Mouse (Mus musculus) adrenal gland, adult 2 months (tissue): ENCODE data around the gene Chd1l. TPM values are rescaled to one million over a fixed set of nuclear protein-coding genes. Genes with fewer than 3 reads are reported as not detected.

ENCODE experiments used
- DNase-seq: peaks from one replicate; pipeline ENCODE4 v3.0.0; 2021
- polyA plus RNA-seq: library from polyadenylated mRNA; depleted of rRNA; stranded (reverse); fragments of >200 nt; gene quantifications from 2 replicates; pipeline ENCODE4 v1.2.3, GENCODE M21; 2012
- total RNA-seq, 2 experiments: library from RNA; stranded (reverse); gene quantifications; 2 replicates each; pipeline ENCODE4 v1.2.3; 2021

Chd1l gene
- total and polyA plus RNA-seq, 3 experiments, result 1.9 to 14.6 (median 13.6) TPM

DNA sequence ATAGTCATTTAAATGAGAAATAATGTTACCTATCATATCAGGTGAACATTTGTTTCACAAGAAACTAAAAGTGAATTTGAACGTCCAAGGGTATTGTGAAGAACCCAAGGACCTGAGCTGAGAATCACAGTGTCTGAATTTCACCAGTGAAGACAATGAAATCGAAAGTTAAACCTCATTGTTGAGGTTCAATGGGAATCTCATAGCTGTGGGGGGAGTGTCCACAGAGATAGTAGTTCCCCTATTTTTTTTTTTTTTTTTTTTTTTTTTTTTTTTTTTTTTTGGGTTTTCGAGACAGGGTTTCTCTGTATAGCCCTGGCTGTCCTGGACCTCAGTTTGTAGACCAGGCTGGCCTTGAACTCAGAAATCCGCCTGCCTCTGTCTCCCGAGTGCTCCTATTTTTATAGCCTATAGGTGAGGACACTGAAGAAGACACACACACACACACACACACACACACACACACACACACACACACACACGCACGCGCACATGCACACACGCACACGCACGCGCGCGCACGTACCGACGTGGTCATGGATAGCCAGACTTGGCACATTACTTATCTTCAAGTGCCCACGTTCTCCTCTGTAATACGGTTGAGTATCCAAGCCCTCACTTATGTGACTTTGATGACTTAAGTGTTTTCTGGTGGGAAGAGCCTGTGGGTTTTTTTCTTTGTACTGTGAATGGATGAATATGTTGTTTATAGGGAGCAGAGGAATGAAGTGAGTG lies 7.3 kb upstream of the Chd1l start:
- no peak for DNase-seq

DNA sequence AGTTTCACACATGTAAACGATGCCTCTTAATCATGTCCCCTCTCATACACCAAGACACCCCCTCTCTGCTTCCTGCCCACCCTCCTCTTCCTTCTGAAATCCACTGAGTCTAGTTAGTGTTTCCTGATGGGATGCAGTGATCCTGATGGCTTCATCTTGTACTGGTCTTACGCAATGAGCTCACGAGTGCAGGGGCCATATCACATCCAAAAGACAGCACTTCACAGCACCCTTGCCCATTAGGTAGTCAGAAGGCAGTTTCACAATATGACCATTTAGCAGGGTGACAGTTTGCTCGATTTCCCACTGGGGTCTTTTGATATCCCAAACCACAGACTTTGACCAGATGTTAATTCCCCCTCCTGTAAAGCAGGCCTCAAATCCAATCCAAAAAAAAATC lies 5.9 kb upstream of the Chd1l start:
- no peak for DNase-seq

- no peak for DNase-seq
These were observed 5.2 kb upstream of the Chd1l start for GRCm38 (mm10) chr3:97615154-97615553.

- no peak for DNase-seq
These were observed 1.0 kb upstream of the Chd1l start for GRCm38 (mm10) chr3:97611021-97611420.

DNA sequence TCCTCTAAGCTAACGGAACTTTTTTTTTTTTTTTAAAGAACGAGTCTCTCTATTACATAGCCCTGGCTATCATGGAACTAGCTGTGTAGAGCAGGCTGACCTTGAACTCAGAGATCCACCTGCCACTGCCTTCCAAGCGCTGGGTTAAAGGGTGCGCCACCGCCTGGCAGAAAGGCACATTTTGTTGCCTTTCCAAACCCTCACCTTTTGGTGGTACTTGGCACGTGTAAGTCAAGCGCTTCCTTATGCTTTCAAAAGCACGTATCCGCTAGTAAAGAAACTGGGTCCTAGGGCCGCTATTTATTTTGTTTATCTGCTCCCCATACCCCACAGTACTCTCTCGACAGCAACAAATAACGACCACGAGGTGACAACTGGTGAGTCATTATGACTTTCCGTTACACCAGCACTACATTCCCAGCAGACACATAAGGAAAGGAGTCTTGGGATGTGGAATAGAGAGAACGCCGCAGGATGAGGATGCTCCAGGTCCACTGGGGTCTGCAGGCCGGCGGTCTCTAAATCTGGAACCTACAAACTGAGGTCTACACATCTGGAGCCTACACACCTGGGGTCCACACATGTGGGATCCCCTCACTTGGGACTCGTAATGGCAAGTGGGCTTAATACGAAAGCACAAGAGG lies 680 bp downstream of the Chd1l start:
- DNase-seq, result peak; percentile 58

DNA sequence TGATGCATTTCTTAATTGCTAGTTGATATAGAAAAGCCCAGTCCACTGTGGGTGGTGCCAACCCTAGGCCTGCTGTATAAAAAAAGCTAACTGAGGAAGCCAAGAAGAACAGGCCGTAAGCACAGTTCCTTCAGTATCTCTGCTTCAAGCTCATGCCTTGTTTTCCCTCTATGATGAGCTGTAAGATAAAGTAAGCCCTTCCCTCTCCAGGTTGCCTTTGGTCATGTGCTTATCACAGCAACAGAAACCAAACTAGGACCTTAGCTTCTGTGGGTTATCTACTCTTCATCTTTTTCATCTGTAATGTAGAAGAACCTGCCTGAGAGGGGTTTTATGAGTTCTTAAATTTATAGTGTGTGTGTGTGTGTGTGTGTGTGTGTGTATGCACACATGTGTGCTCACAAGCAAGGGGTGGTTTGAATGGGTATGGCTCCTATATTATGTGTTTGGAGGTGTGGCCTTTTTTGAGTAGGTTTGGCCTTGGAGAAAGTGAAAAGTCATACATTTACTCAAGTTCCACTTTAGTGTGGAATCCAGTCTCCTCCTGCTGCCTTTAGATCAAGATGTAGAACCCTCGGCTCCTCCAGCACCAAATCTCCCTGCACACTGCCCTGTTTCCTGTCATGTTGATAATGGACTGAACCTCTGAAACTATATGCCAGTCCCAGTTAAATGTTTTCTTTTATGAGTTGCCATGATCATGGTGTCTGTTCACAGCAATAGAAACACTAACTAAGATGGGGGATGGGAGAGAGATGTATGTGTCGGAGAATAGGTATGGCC lies 9.8 kb downstream of the Chd1l start:
- no peak for DNase-seq

GRCm38 (mm10) chr3:97596796-97597195 lies 13.2 kb downstream of the Chd1l start:
- no peak for DNase-seq

GRCm38 (mm10) chr3:97595066-97595465 lies 14.9 kb downstream of the Chd1l start:
- DNase-seq, result no peak

DNA sequence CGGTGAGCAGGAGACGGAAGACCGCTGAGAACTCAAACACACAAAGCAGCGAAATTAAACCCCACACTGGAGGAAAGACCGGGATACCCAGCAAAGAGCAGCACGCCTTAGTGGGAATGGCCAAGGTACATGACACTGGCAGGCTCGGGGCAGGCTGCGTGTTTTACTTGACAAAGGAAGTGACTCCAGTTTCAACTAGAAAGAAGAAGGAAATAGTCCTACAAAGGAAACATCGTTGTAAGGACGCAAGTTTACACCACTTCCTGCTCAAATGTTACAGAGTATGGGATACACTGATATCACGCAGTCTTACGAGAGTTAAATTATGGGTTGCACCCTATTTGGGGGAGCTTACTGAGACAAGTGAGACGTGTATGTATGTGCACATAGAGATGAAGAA lies 15.9 kb downstream of the Chd1l start:
- DNase-seq, result no peak

DNA sequence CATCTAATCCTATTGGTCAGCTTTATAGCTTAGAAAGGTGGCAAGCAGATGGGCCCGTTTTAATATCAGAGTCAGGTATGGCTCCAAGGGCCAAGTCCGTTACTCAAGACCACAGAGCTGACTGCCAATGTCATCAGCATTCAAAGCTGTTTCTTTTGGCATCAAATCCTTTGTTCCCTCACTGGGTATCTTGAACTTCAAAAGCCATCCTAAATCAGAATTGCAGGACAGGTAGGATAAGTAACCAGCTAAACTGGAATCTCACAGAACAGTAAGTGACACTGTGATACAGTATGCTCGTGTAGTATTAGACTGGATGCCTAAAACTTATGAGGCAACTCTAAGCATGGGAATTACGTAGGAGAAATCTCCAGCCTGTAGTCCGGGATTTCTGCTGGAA lies 16.9 kb downstream of the Chd1l start:
- no peak for DNase-seq

- DNase-seq, result no peak
These were observed 19.3 kb downstream of the Chd1l start for GRCm38 (mm10) chr3:97590699-97591098.

DNA sequence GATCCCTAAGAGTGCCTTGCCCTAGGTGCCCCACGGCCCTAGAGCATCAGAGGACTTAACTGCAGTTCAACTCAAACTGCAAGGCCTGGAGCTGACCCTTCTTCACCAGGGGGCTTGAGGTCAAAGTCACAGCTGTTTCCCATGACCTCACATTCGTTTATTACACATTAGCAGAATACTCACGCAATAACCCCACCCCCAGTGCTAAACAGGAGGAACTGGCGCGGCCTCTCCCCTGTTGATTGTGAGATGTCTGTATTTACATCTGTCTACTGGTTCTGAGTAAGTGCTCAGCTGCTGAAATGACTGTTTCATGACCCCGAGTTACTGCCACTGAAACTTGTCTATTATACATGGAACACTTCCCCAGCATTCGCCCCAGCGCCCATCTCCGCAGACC lies 22.3 kb downstream of the Chd1l start:
- no peak for DNase-seq

GRCm38 (mm10) chr3:97585383-97586160 lies 24.4 kb downstream of the Chd1l start:
- DNase-seq, result peak; percentile 67

DNA sequence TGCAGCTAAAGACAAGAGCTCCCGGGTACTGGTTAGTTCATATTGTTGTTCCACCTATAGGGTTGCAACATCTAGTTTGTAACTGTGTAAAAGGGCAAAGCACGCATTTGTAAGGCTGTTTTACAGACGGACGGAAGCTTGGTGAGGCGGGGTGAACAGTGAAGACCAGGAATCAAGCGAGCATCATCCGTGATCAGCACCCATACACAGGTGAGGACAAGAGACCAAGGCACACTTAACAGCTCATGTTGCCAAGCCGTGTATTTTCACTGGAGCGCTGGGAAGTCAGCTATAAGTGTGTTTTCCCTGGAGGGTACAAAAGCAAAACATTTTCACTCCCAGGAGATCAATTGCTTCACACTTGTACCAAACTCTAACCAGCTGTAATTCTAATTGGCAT lies 36.2 kb downstream of the Chd1l start:
- DNase-seq, result no peak

- no peak for DNase-seq
These were observed 45.4 kb downstream of the Chd1l start for GRCm38 (mm10) chr3:97564588-97564987.

- DNase-seq, result no peak
These were observed 51.4 kb downstream of the Chd1l start for GRCm38 (mm10) chr3:97558554-97558953.

GRCm38 (mm10) chr3:97546205-97546604 lies 63.8 kb downstream of the Chd1l start:
- no peak for DNase-seq

- no peak for DNase-seq
These were observed 69.8 kb downstream of the Chd1l start for GRCm38 (mm10) chr3:97540171-97540570.

DNA sequence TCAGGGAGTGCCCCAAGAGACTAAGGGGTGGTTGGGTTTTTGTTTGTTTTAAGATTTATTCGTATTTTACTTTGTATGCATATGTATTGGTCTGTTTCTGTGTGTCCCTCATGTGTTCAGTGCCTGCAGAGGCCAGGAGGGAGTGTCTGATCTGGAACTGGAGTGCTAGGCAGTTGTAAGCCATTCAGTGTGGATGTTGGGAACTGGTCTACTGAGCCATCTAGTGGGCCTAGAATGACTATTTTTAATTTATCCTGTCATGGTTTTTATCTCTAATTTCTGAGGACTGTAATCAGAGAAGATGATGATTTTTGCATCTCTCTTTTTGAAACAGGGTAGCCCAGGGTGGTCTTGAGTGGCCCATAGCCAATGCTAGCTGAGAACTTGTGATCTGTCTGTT lies 71.4 kb downstream of the Chd1l start:
- no peak for DNase-seq

DNA sequence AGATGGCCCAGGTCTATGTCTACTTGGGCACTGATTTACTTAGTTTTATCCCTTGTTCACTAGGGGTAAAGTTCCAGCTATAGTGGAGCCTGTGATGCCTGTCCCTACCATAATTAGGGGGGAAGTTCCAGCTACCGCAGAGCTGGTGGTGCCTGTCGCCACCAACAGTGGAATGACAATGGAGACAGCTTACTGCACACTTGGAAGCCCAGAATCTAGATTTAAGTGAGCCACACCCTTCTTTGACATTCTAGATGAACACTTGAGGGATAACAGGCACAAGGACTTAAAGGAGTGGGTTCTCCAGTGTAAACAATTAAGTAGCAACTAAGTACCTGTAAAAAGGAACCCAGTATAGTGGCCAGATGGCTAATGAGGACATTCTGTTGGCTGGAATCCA lies 73.0 kb downstream of the Chd1l start:
- DNase-seq, result no peak

GRCm38 (mm10) chr3:97535660-97536059 lies 74.3 kb downstream of the Chd1l start:
- no peak for DNase-seq

DNA sequence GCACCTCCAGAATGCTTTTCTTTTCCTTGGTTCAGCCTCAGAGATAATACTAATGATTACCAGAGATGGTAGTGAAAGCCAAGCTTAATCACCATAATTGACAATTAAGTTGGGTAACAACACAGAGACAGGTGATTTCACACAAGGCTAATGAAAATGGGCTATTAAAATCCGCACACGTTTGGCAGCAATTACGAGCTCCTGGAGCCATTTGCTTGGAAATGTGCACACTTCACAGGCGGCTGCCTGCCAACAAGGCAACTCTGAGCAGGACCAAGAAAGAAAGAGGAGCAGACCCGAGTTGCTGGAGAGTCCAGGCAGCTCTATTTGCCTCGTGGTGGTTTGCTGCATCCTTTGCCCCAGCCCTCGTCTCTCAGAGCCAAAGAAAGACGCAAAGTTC lies 84.5 kb downstream of the Chd1l start:
- DNase-seq, result no peak
